Mouse (Mus musculus): ENCODE measurements around the gene Slc25a51. TPM values are rescaled to one million over a fixed set of nuclear protein-coding genes. Genes with fewer than 3 reads are reported as not detected.
A peak's percentile ranks its signal among the peaks of the same experiment; 100 is the strongest.

Gene Slc25a51
- 79.8 and 80.5 TPM in 2 replicates for polyA plus RNA-seq (2016; fragmentation: Nextera tagmentation; extraction: Ambion mirVana)

GRCm38 (mm10) chr4:45408427-45409132 is at the start of gene Slc25a51:
TSS of gene Slc25a51 (minus strand) at chr4:45408766.
- H3K4me3 ChIP-seq: peak within 1 kb of the TSS; percentile 88
- peaks cover 15% of the 10 kb centered on the region for H3K4me1 ChIP-seq
- peak within 1 kb of the TSS; percentile 83 for H3K27ac ChIP-seq
- peak within 1 kb of the TSS; percentile 90 for H3K9ac ChIP-seq
- H3K36me3 ChIP-seq: peaks cover 10% of the 10 kb centered on the region
- under 1% methylated on average over 60 of the region's 67 CpGs for WGBS
- peak; percentile 97 for ATAC-seq (ENCODE audit: insufficient number of reproducible peaks, insufficient read depth, low FRiP score, low TSS enrichment)
- H3K9me3 ChIP-seq: no peaks in the 10 kb centered on the region
- H3K27me3 ChIP-seq: no peaks in the 10 kb centered on the region
- H3K4me2 ChIP-seq (replicated peaks): peak within 1 kb of the TSS; percentile 69

DNA sequence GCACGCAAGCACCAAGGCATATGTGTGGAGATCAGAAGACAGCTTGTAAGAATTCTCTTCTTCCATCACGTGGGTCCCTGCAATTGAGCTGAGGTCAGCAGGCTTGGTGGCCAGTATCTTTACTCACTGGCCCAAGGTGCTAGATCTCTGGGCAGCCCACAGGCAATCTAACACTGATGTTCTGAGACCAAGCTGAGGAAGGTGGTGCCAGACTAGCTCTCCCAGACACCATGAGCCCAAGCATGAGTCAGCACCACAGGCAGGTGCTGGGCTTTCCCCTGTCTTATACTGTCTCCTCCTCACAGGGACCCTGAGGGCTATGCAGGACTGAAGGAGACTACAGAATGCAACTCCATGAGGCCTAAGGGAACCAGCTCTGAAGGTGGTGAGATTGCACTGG is 49.0 kb upstream of the Slc25a51 start:
- Histone ChIP-seq H3K4me3 (no peak overlapping the region), H3K27ac (no peak overlapping the region), H3K9me3 (no peaks in the 10 kb centered on the region), H3K9ac (no peak overlapping the region), H3K36me3 (0 out of 2 replicates have a peak, but pooled peaks cover 18% of the 10 kb centered on the region), H3K4me1 (peaks cover 38% of the 10 kb centered on the region), H3K4me2 (replicated peaks) (no peak overlapping the region), H3K27me3 (no peaks in the 10 kb centered on the region)
- no peak for ATAC-seq (ENCODE audit: insufficient number of reproducible peaks, insufficient read depth, low FRiP score, low TSS enrichment)
- 84% methylated on average over 2 of the region's 2 CpGs for WGBS

DNA sequence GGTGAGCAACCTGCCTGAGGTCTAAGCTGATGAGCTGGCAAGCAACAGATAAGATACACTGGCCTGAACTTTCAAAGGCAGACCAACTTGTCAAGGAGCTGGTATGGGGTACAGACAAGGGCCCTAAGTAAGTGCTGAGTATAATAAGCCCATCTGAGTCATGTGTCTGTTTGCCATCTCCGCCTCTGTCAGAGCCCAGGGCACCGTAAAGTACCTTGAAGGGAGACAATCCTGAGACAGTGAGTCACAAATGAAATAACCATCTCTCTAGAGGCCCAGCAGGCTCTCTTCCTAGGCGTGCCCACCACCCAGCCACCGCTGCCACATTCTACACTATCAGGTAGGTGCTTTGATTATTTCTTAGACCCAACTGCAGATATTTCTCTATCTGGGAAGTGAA is 46.4 kb upstream of the Slc25a51 start:
- Histone ChIP-seq H3K27ac (no peak overlapping the region), H3K9me3 (no peaks in the 10 kb centered on the region), H3K27me3 (no peaks in the 10 kb centered on the region), H3K9ac (no peak overlapping the region), H3K4me1 (peaks cover 40% of the 10 kb centered on the region), H3K36me3 (0 out of 2 replicates have a peak, but pooled peaks cover 18% of the 10 kb centered on the region), H3K4me2 (replicated peaks) (no peak overlapping the region), H3K4me3 (no peak overlapping the region)
- 91% methylated on average over 4 of the region's 4 CpGs for WGBS
- no peak for ATAC-seq (ENCODE audit: insufficient number of reproducible peaks, insufficient read depth, low FRiP score, low TSS enrichment)

GRCm38 (mm10) chr4:45453271-45453851 is 44.8 kb upstream of the Slc25a51 start:
- Histone ChIP-seq H3K27me3 (no peaks in the 10 kb centered on the region), H3K4me2 (replicated peaks) (no peak overlapping the region), H3K9me3 (no peaks in the 10 kb centered on the region), H3K27ac (peak overlapping the region; percentile 61), H3K4me3 (no peak overlapping the region), H3K4me1 (peaks cover 26% of the 10 kb centered on the region), H3K36me3 (0 out of 2 replicates have a peak, but pooled peaks cover 18% of the 10 kb centered on the region), H3K9ac (no peak overlapping the region)
- no peak for ATAC-seq (ENCODE audit: insufficient number of reproducible peaks, insufficient read depth, low FRiP score, low TSS enrichment)
- 33% methylated on average over 3 of the region's 3 CpGs for WGBS

GRCm38 (mm10) chr4:45452569-45453111 is 44.1 kb upstream of the Slc25a51 start:
- Histone ChIP-seq H3K4me3 (no peak overlapping the region), H3K27me3 (no peaks in the 10 kb centered on the region), H3K9ac (no peak overlapping the region), H3K4me2 (replicated peaks) (no peak overlapping the region), H3K36me3 (0 out of 2 replicates have a peak, but pooled peaks cover 13% of the 10 kb centered on the region), H3K27ac (no peak overlapping the region), H3K9me3 (no peaks in the 10 kb centered on the region), H3K4me1 (peaks cover 27% of the 10 kb centered on the region)
- 60% methylated on average over 7 of the region's 7 CpGs for WGBS
- no peak for ATAC-seq (ENCODE audit: insufficient number of reproducible peaks, insufficient read depth, low FRiP score, low TSS enrichment)

DNA sequence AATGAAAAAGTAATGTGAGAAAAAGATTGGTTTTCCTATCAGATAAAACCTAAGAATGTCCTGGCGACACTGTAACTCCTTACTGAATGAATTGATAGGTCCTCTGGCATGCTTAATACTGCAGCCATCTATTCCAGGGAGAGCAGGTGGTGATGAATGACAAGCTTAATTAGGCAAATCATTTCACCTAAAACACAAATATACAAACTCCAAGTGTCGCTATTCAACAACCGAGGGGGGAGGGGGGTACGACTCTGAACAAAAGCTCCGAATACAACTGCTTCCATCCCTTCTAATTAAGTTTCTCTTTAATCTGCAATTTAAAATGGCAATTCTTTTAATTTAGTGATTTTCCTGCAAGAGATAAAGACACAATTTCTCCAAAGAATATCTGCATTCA is 40.4 kb upstream of the Slc25a51 start:
- Histone ChIP-seq H3K36me3 (no peaks in the 10 kb centered on the region), H3K4me1 (peaks cover 26% of the 10 kb centered on the region), H3K27me3 (no peaks in the 10 kb centered on the region)

DNA sequence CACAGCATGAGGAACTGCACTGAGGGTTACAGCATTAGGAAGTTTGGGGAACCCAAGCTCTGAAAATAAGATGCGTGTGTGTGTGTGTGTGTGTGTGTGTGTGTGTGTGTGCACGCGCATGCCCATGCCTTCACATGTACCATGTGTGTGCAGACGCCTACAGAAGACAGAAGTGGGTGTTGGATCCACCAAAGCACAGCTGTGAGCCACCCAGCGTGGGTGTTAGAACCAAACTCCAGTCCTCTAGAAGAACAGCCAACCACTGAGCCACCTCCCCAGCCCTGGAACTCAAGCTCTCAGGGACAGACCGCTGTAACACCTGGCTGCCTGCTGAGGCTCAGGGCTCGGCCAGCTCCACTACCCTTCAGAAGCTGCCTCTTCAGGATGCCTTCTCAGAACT is 39.9 kb upstream of the Slc25a51 start:
- peaks cover 20% of the 10 kb centered on the region for H3K4me1 ChIP-seq
- 89% methylated on average over 7 of the region's 7 CpGs for WGBS

More for the DNA sequence above, 40.4 kb upstream of the Slc25a51 start:
- WGBS: 65% methylated on average over 5 of the region's 5 CpGs
- no peak overlapping the region for H3K27ac ChIP-seq
- H3K9ac ChIP-seq: no peak overlapping the region
- no peak for ATAC-seq (ENCODE audit: insufficient number of reproducible peaks, insufficient read depth, low FRiP score, low TSS enrichment)
- no peak overlapping the region for H3K4me3 ChIP-seq
- H3K9me3 ChIP-seq: no peaks in the 10 kb centered on the region
- no peak overlapping the region for H3K4me2 ChIP-seq (replicated peaks)

DNA sequence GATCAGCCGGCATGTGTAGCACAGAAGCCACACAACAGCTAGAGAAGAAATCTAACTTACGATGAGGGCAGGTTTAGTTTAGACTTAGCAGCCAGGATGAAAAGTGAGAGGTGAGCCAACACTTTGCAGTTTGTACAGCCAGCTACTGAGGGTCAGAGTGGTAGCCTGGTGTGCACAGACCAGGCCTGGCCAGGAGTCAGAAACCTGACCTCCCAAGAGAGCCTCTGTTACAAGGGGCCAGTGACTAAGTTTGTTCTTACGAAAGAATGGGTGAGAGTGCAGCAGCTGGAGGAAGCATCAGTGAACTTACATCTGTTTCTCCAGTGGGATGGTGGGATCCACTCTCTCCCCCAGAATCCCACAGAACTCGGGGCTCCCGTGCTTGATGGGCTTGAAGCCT is 38.6 kb upstream of the Slc25a51 start:
- H3K9ac ChIP-seq: no peak overlapping the region
- H3K4me3 ChIP-seq: no peak overlapping the region
- no peak overlapping the region for H3K4me2 ChIP-seq (replicated peaks)
- H3K27me3 ChIP-seq: no peaks in the 10 kb centered on the region
- no peak for ATAC-seq (ENCODE audit: insufficient number of reproducible peaks, insufficient read depth, low FRiP score, low TSS enrichment)
- 84% methylated on average over 5 of the region's 5 CpGs for WGBS
- no peak overlapping the region for H3K27ac ChIP-seq
- H3K36me3 ChIP-seq: peaks cover 4% of the 10 kb centered on the region; the same call in 1 of the 2 replicates
- H3K4me1 ChIP-seq: peaks cover 8% of the 10 kb centered on the region; the same call in 1 of the 2 replicates
- H3K9me3 ChIP-seq: no peaks in the 10 kb centered on the region

More for the DNA sequence above, 39.9 kb upstream of the Slc25a51 start:
- no peak overlapping the region for H3K9ac ChIP-seq
- H3K27me3 ChIP-seq: no peaks in the 10 kb centered on the region
- ATAC-seq (ENCODE audit: insufficient number of reproducible peaks, insufficient read depth, low FRiP score, low TSS enrichment): no peak
- no peak overlapping the region for H3K4me3 ChIP-seq
- H3K27ac ChIP-seq: no peak overlapping the region
- no peak overlapping the region for H3K4me2 ChIP-seq (replicated peaks)
- no peaks in the 10 kb centered on the region for H3K9me3 ChIP-seq
- no peaks in the 10 kb centered on the region; the same call in 1 of the 2 replicates for H3K36me3 ChIP-seq

DNA sequence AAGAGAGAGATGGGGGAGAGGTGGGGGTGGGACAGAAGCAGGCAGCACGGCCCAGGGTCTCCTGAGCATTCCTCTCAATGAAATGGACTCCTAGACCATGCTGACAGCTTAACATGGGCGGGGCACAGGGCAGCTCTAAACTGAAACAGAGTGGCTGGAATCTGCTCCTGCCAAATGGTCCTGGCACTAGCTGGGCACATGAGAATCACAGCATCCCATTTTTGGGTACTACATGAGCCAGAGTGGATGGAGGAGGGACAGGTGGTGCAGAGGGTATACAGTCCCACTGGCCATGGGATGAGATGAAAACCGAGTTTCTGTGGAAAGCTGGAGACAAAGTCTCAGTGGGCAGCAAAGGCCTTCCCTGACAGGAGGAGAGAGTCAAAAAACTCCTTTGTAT is 36.7 kb upstream of the Slc25a51 start:
- 65% methylated on average over 3 of the region's 3 CpGs for whole genome bisulfite sequencing
- H3K27me3 ChIP-seq: no peaks in the 10 kb centered on the region
- H3K9ac ChIP-seq: no peak overlapping the region

GRCm38 (mm10) chr4:45444813-45445212 is 36.2 kb upstream of the Slc25a51 start:
- Histone ChIP-seq H3K36me3 (peaks cover 4% of the 10 kb centered on the region; the same call in 1 of the 2 replicates), H3K27ac (no peak overlapping the region)
- no peak for ATAC-seq (ENCODE audit: insufficient number of reproducible peaks, insufficient read depth, low FRiP score, low TSS enrichment)

More for the DNA sequence above, 36.7 kb upstream of the Slc25a51 start:
- Histone ChIP-seq H3K27ac (no peak overlapping the region), H3K4me1 (0 out of 2 replicates have a peak, but pooled peaks cover 3% of the 10 kb centered on the region), H3K36me3 (peaks cover 4% of the 10 kb centered on the region; the same call in 1 of the 2 replicates), H3K4me3 (no peak overlapping the region), H3K4me2 (replicated peaks) (no peak overlapping the region), H3K9me3 (no peaks in the 10 kb centered on the region)
- ATAC-seq (ENCODE audit: insufficient number of reproducible peaks, insufficient read depth, low FRiP score, low TSS enrichment): no peak

GRCm38 (mm10) chr4:45443652-45444051 is 35.1 kb upstream of the Slc25a51 start:
- no peak for ATAC-seq (ENCODE audit: insufficient number of reproducible peaks, insufficient read depth, low FRiP score, low TSS enrichment)
- 84% methylated on average over 7 of the region's 7 CpGs for whole genome bisulfite sequencing
- H3K9me3 ChIP-seq: no peaks in the 10 kb centered on the region
- H3K36me3 ChIP-seq: peaks cover 4% of the 10 kb centered on the region; the same call in 1 of the 2 replicates
- H3K9ac ChIP-seq: no peak overlapping the region
- H3K4me3 ChIP-seq: no peak overlapping the region
- no peak overlapping the region for H3K4me2 ChIP-seq (replicated peaks)
- H3K4me1 ChIP-seq: peaks cover 10% of the 10 kb centered on the region; the same call in 1 of the 2 replicates
- H3K27me3 ChIP-seq: no peaks in the 10 kb centered on the region
- no peak overlapping the region for H3K27ac ChIP-seq

More at GRCm38 (mm10) chr4:45444813-45445212, 36.2 kb upstream of the Slc25a51 start:
- WGBS: 51% methylated on average over 4 of the region's 4 CpGs
- H3K4me2 ChIP-seq (replicated peaks): no peak overlapping the region
- no peaks in the 10 kb centered on the region for H3K27me3 ChIP-seq
- no peaks in the 10 kb centered on the region for H3K9me3 ChIP-seq
- H3K4me3 ChIP-seq: no peak overlapping the region
- no peak overlapping the region for H3K9ac ChIP-seq
- 0 out of 2 replicates have a peak, but pooled peaks cover 3% of the 10 kb centered on the region for H3K4me1 ChIP-seq

Measured in embryonic facial prominence, embryonic 12.5 days (tissue).